Mouse (Mus musculus) 416B (cell line): Measurements from ENCODE around the gene Ankrd65.

Source experiments
- DNase-seq: peaks from one replicate; pipeline ENCODE4 v3.0.0; 2011; ENCODE audit warnings: low read depth

Ankrd65 gene

GRCm38 (mm10) chr4:155847591-155848352 lies 57.5 kb downstream of the Ankrd65 start:
- DNase-seq = peak; percentile 36

DNA sequence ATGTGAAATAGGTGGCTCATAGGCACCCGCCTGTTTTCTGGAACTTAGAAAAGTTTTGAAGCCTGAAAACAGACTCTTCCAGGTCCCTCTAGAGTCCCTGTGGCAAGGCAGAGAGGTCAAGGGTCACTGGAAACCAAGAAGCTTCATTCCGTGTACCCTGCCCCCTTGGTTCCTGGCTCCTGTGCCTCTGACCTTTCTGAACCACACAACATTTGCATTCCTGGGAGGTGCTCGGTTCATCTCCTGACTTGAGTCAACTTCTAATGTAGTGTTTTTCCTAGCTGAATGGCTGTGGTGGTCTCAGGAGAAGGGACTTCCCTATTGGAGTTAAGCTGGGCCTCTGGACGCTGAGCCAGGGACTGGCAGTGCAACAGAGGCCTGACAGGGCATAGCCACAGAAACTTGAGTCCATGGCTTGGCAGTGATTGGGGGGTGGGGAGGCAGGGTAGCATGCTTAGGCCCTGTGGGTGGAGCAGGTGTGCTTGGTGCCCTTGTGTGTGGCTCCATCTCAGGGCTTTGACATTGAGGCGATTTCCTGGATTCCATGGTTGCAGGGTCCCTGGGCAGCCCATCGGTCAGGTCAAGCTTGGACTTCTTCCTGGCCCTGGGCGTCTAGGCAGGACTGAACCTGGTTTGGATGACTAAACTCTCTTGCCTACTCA lies 58.3 kb downstream of the Ankrd65 start:
- DNase-seq = peak; percentile 26
